Mouse (Mus musculus): ENCODE results near the gene Wdr76. TPM values are rescaled to one million over a fixed set of nuclear protein-coding genes. Genes with fewer than 3 reads are reported as not detected.

The Wdr76 gene
- polyA plus RNA-seq, 2 experiments: 6.7 to 12.3 TPM

GRCm38 (mm10) chr2:121574066-121574630, 67.6 kb downstream of the Wdr76 start:
- no peak overlapping the region for H3K9ac ChIP-seq (ENCODE audit: low read depth, low read length, severe bottlenecking)
- DNase-seq (ENCODE audit: low spot score): no peak
- H3K4me2 ChIP-seq (replicated peaks; ENCODE audit: low read depth, low read length, severe bottlenecking): no peak overlapping the region
- ATAC-seq (ENCODE audit: low FRiP score, low read depth): no peak
- no peak for TF ChIP-seq POLR2A (IDR thresholded peaks at IDR 0.05; ENCODE audit: borderline replicate concordance, extremely low read depth, insufficient read depth, insufficient read length)
- no peak overlapping the region for H3K4me3 ChIP-seq (replicated peaks; ENCODE audit: low read length)
- H3K27me3 ChIP-seq (ENCODE audit: control insufficient read depth, insufficient read depth, low read length): no peaks in the 10 kb centered on the region
- 69% methylated on average over 9 of the region's 9 CpGs for WGBS
- 0 out of 2 replicates have a peak, but pooled peaks cover 2% of the 10 kb centered on the region for H3K4me1 ChIP-seq (ENCODE audit: control insufficient read depth, insufficient read depth, low read length)
- no peaks in the 10 kb centered on the region for H3K9me3 ChIP-seq (ENCODE audit: control insufficient read depth, low read length)
- H3K36me3 ChIP-seq (ENCODE audit: control insufficient read depth, insufficient read depth, low read length): no peaks in the 10 kb centered on the region
- H3K27ac ChIP-seq (replicated peaks; ENCODE audit: low read depth, low read length): no peak overlapping the region

- no peak for ATAC-seq (ENCODE audit: low FRiP score, low read depth)
- 47% methylated on average over 8 of the region's 8 CpGs for WGBS
- no peak for TF ChIP-seq POLR2A (IDR thresholded peaks at IDR 0.05; ENCODE audit: borderline replicate concordance, extremely low read depth, insufficient read depth, insufficient read length)
These were observed 69.2 kb downstream of the Wdr76 start for GRCm38 (mm10) chr2:121575741-121576201.

GRCm38 (mm10) chr2:121582809-121583376, 76.4 kb downstream of the Wdr76 start:
- H3K36me3 ChIP-seq (ENCODE audit: control insufficient read depth, insufficient read depth, low read length): no peaks in the 10 kb centered on the region
- peaks cover 4% of the 10 kb centered on the region; the same call in 1 of the 2 replicates for H3K4me1 ChIP-seq (ENCODE audit: control insufficient read depth, insufficient read depth, low read length)
- no peaks in the 10 kb centered on the region for H3K27me3 ChIP-seq (ENCODE audit: control insufficient read depth, insufficient read depth, low read length)
- ATAC-seq (ENCODE audit: low FRiP score, low read depth) (no peak), DNase-seq (ENCODE audit: low spot score) (no peak)
- H3K4me2 ChIP-seq (replicated peaks; ENCODE audit: low read depth, low read length, severe bottlenecking): no peak overlapping the region
- H3K9ac ChIP-seq (ENCODE audit: low read depth, low read length, severe bottlenecking): no peak overlapping the region
- 85% methylated on average over 13 of the region's 13 CpGs for WGBS
- H3K9me3 ChIP-seq (ENCODE audit: control insufficient read depth, low read length): no peaks in the 10 kb centered on the region
- no peak for TF ChIP-seq POLR2A (IDR thresholded peaks at IDR 0.05; ENCODE audit: borderline replicate concordance, extremely low read depth, insufficient read depth, insufficient read length)
- H3K4me3 ChIP-seq (replicated peaks; ENCODE audit: low read length): no peak overlapping the region
- no peak overlapping the region for H3K27ac ChIP-seq (replicated peaks; ENCODE audit: low read depth, low read length)

More at GRCm38 (mm10) chr2:121575741-121576201, 69.2 kb downstream of the Wdr76 start:
- H3K9ac ChIP-seq (ENCODE audit: low read depth, low read length, severe bottlenecking): no peak overlapping the region
- H3K36me3 ChIP-seq (ENCODE audit: control insufficient read depth, insufficient read depth, low read length): no peaks in the 10 kb centered on the region
- H3K27ac ChIP-seq (replicated peaks; ENCODE audit: low read depth, low read length): no peak overlapping the region
- 0 out of 2 replicates have a peak, but pooled peaks cover 2% of the 10 kb centered on the region for H3K4me1 ChIP-seq (ENCODE audit: control insufficient read depth, insufficient read depth, low read length)
- no peaks in the 10 kb centered on the region for H3K9me3 ChIP-seq (ENCODE audit: control insufficient read depth, low read length)
- no peak overlapping the region for H3K4me2 ChIP-seq (replicated peaks; ENCODE audit: low read depth, low read length, severe bottlenecking)
- no peaks in the 10 kb centered on the region for H3K27me3 ChIP-seq (ENCODE audit: control insufficient read depth, insufficient read depth, low read length)
- no peak for DNase-seq (ENCODE audit: low spot score)
- H3K4me3 ChIP-seq (replicated peaks; ENCODE audit: low read length): no peak overlapping the region

GRCm38 (mm10) chr2:121583468-121584116, 77.1 kb downstream of the Wdr76 start:
- no peak for TF ChIP-seq POLR2A (IDR thresholded peaks at IDR 0.05; ENCODE audit: borderline replicate concordance, extremely low read depth, insufficient read depth, insufficient read length)
- Histone ChIP-seq H3K27me3 (ENCODE audit: control insufficient read depth, insufficient read depth, low read length) (no peaks in the 10 kb centered on the region), H3K9ac (ENCODE audit: low read depth, low read length, severe bottlenecking) (no peak overlapping the region), H3K36me3 (ENCODE audit: control insufficient read depth, insufficient read depth, low read length) (no peaks in the 10 kb centered on the region), H3K4me3 (replicated peaks; ENCODE audit: low read length) (no peak overlapping the region), H3K9me3 (ENCODE audit: control insufficient read depth, low read length) (no peaks in the 10 kb centered on the region), H3K4me1 (ENCODE audit: control insufficient read depth, insufficient read depth, low read length) (peaks cover 10% of the 10 kb centered on the region), H3K27ac (replicated peaks; ENCODE audit: low read depth, low read length) (no peak overlapping the region), H3K4me2 (replicated peaks; ENCODE audit: low read depth, low read length, severe bottlenecking) (no peak overlapping the region)
- ATAC-seq (ENCODE audit: low FRiP score, low read depth) (no peak), DNase-seq (ENCODE audit: low spot score) (no peak)
- 64% methylated on average over 13 of the region's 13 CpGs for WGBS

- Histone ChIP-seq H3K4me2 (replicated peaks; ENCODE audit: low read depth, low read length, severe bottlenecking) (no peak overlapping the region), H3K9ac (ENCODE audit: low read depth, low read length, severe bottlenecking) (no peak overlapping the region), H3K27me3 (ENCODE audit: control insufficient read depth, insufficient read depth, low read length) (no peaks in the 10 kb centered on the region), H3K36me3 (ENCODE audit: control insufficient read depth, insufficient read depth, low read length) (no peaks in the 10 kb centered on the region), H3K9me3 (ENCODE audit: control insufficient read depth, low read length) (no peaks in the 10 kb centered on the region), H3K27ac (replicated peaks; ENCODE audit: low read depth, low read length) (no peak overlapping the region), H3K4me1 (ENCODE audit: control insufficient read depth, insufficient read depth, low read length) (peaks cover 14% of the 10 kb centered on the region), H3K4me3 (replicated peaks; ENCODE audit: low read length) (no peak overlapping the region)
- TF ChIP-seq POLR2A (IDR thresholded peaks at IDR 0.05; ENCODE audit: borderline replicate concordance, extremely low read depth, insufficient read depth, insufficient read length): no peak
- 45% methylated on average over 5 of the region's 5 CpGs for WGBS
- ATAC-seq (ENCODE audit: low FRiP score, low read depth): no peak
- no peak for DNase-seq (ENCODE audit: low spot score)
These were observed 78.2 kb downstream of the Wdr76 start for GRCm38 (mm10) chr2:121584705-121585104.

All from limb, embryonic 14.5 days (tissue).